Mouse (Mus musculus): ENCODE data around the gene Ltbp4. TPM values are rescaled to one million over a fixed set of nuclear protein-coding genes. Genes with fewer than 3 reads are reported as not detected.

The Ltbp4 gene
- polyA plus RNA-seq, 1 experiment = 54.5 TPM

- peak within 1 kb of the TSS; percentile 82 for H3K4me3 ChIP-seq (ENCODE audit: insufficient read depth, low read length)
- TF ChIP-seq CTCF (IDR thresholded peaks at IDR 0.05; ENCODE audit: extremely low read depth, insufficient read depth, low read length) = no peak
- TF ChIP-seq POLR2A (IDR thresholded peaks at IDR 0.05; ENCODE audit: extremely low read depth, insufficient read depth, low read length) = no peak
- peak within 1 kb of the TSS; percentile 82 for H3K27ac ChIP-seq (ENCODE audit: insufficient read depth, low read length)
- H3K4me1 ChIP-seq (ENCODE audit: control insufficient read depth, insufficient read depth, low read length) = peaks cover 7% of the 10 kb centered on the region
These were observed 79.1 kb downstream of the Ltbp4 start, which contains the start of gene Numbl for GRCm38 (mm10) chr7:27258205-27258899. Gene Numbl, plus strand, starts transcription at chr7:27258433.

DNA sequence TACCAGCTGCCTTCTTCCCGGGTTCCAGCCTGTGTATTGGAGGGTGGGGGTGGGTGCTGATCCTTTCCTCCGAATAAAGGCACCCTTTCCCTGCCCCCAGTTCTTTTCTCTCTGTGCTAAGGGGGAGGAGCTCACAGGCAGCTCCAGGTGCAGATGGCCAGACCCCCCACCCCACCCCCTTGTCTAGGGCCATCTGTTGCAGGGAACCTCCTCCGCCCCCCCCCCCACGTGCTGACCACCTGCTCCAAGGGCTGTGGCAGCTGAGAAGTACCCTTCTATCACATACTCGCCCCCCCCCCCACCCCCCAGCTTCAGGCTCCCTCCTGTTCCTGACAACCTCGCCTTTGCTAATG, 79.7 kb downstream of the Ltbp4 start:
- peaks cover 7% of the 10 kb centered on the region for H3K4me1 ChIP-seq (ENCODE audit: control insufficient read depth, insufficient read depth, low read length)
- TF ChIP-seq CTCF (IDR thresholded peaks at IDR 0.05; ENCODE audit: extremely low read depth, insufficient read depth, low read length) = no peak
- no peak for TF ChIP-seq POLR2A (IDR thresholded peaks at IDR 0.05; ENCODE audit: extremely low read depth, insufficient read depth, low read length)
- peak overlapping the region; percentile 68 for H3K27ac ChIP-seq (ENCODE audit: insufficient read depth, low read length)
- peak overlapping the region; percentile 82 for H3K4me3 ChIP-seq (ENCODE audit: insufficient read depth, low read length)

GRCm38 (mm10) chr7:27257046-27257851, 80.2 kb downstream of the Ltbp4 start:
- Histone ChIP-seq H3K4me1 (ENCODE audit: control insufficient read depth, insufficient read depth, low read length) (peaks cover 7% of the 10 kb centered on the region), H3K4me3 (ENCODE audit: insufficient read depth, low read length) (peak overlapping the region; percentile 82; the same call in 1 of the 2 replicates), H3K27ac (ENCODE audit: insufficient read depth, low read length) (peak overlapping the region; percentile 48)
- TF ChIP-seq POLR2A (IDR thresholded peaks at IDR 0.05; ENCODE audit: extremely low read depth, insufficient read depth, low read length) (0 out of 2 replicates have a peak, but pooled peaks have one; percentile 29), CTCF (IDR thresholded peaks at IDR 0.05; ENCODE audit: extremely low read depth, insufficient read depth, low read length) (no peak)

- TF ChIP-seq POLR2A (IDR thresholded peaks at IDR 0.05; ENCODE audit: extremely low read depth, insufficient read depth, low read length) (no peak), CTCF (IDR thresholded peaks at IDR 0.05; ENCODE audit: extremely low read depth, insufficient read depth, low read length) (peak; percentile 55)
These were observed 81.8 kb downstream of the Ltbp4 start for GRCm38 (mm10) chr7:27255721-27256120.

More at GRCm38 (mm10) chr7:27255721-27256120, 81.8 kb downstream of the Ltbp4 start:
- no peak overlapping the region for H3K4me3 ChIP-seq (ENCODE audit: insufficient read depth, low read length)
- H3K27ac ChIP-seq (ENCODE audit: insufficient read depth, low read length) = no peak overlapping the region
- H3K4me1 ChIP-seq (ENCODE audit: control insufficient read depth, insufficient read depth, low read length) = peaks cover 2% of the 10 kb centered on the region; the same call in 1 of the 2 replicates

Other genes starting within 250 kb of the Ltbp4 start
- gene Cyp2f2, start 217.8 kb downstream of the Ltbp4 start, polyA plus RNA-seq (2012; rRNA removed) = 1.3 and 1.7 TPM in 2 replicates
- gene Cyp2t4, start 184.0 kb downstream of the Ltbp4 start, polyA plus RNA-seq (2012; rRNA removed) = not detected in 2 replicates
- gene Egln2, start 170.9 kb downstream of the Ltbp4 start, polyA plus RNA-seq (2012; rRNA removed) = 111 and 112 TPM in 2 replicates
- 150 and 154 TPM in 2 replicates for gene Rab4b, start 158.8 kb downstream of the Ltbp4 start, polyA plus RNA-seq (2012; rRNA removed)
- not detected in 2 replicates for gene Gm21983, start 156.6 kb downstream of the Ltbp4 start, polyA plus RNA-seq (2012; rRNA removed)
- 4.8 and 7.7 TPM in 2 replicates for gene Mia, start 156.5 kb downstream of the Ltbp4 start, polyA plus RNA-seq (2012; rRNA removed)
- 14.9 and 15.2 TPM in 2 replicates for gene BC024978, start 141.9 kb downstream of the Ltbp4 start, polyA plus RNA-seq (2012; rRNA removed)
- 175 and 176 TPM in 2 replicates for gene Snrpa, start 141.4 kb downstream of the Ltbp4 start, polyA plus RNA-seq (2012; rRNA removed)
- gene Itpkc, start 109.0 kb downstream of the Ltbp4 start, polyA plus RNA-seq (2012; rRNA removed) = 5.8 and 6.8 TPM in 2 replicates
- gene Coq8b, start 104.7 kb downstream of the Ltbp4 start, polyA plus RNA-seq (2012; rRNA removed) = 30.6 and 31.8 TPM in 2 replicates
- gene Numbl, start 79.3 kb downstream of the Ltbp4 start, polyA plus RNA-seq (2012; rRNA removed) = 108 TPM in 2 replicates
- gene Shkbp1, start 18.3 kb upstream of the Ltbp4 start, polyA plus RNA-seq (2012; rRNA removed) = 64.2 and 73.8 TPM in 2 replicates
- 0.75 TPM in 1 of 2 replicates, not detected in the other for gene Gm20479, start 19.7 kb upstream of the Ltbp4 start, polyA plus RNA-seq (2012; rRNA removed)
- 149 and 162 TPM in 2 replicates for gene Sptbn4, start 110.0 kb upstream of the Ltbp4 start, polyA plus RNA-seq (2012; rRNA removed)
- gene Blvrb, start 110.3 kb upstream of the Ltbp4 start, polyA plus RNA-seq (2012; rRNA removed) = 15.8 and 16.6 TPM in 2 replicates
- gene Sertad3, start 136.1 kb upstream of the Ltbp4 start, polyA plus RNA-seq (2012; rRNA removed) = 3.3 and 3.8 TPM in 2 replicates
- gene Sertad1, start 149.2 kb upstream of the Ltbp4 start, polyA plus RNA-seq (2012; rRNA removed) = 15.7 and 19.3 TPM in 2 replicates
- 0.29 and 0.47 TPM in 2 replicates for gene Prx, start 161.6 kb upstream of the Ltbp4 start, polyA plus RNA-seq (2012; rRNA removed)
- gene Hipk4, start 185.6 kb upstream of the Ltbp4 start, polyA plus RNA-seq (2012; rRNA removed) = 0.21 and 0.25 TPM in 2 replicates
- 1,185 and 1,204 TPM in 2 replicates for gene Pld3, start 215.5 kb upstream of the Ltbp4 start, polyA plus RNA-seq (2012; rRNA removed)
- gene 2310022A10Rik, start 215.5 kb upstream of the Ltbp4 start, polyA plus RNA-seq (2012; rRNA removed) = 32.7 and 33.8 TPM in 2 replicates